Mouse (Mus musculus) kidney, adult 9 months (tissue): ENCODE measurements around the gene C1ra.
A peak's percentile ranks its signal among the peaks of the same experiment; 100 is the strongest.
"Not testable (repeated sequence)": the region's sequence is repeated elsewhere in the genome, so short reads cannot be mapped to it uniquely, and the experiment has no call there.

Experiments
- DNase-seq: peaks from one replicate; pipeline ENCODE4 v3.0.0; 2022

C1ra gene

DNA sequence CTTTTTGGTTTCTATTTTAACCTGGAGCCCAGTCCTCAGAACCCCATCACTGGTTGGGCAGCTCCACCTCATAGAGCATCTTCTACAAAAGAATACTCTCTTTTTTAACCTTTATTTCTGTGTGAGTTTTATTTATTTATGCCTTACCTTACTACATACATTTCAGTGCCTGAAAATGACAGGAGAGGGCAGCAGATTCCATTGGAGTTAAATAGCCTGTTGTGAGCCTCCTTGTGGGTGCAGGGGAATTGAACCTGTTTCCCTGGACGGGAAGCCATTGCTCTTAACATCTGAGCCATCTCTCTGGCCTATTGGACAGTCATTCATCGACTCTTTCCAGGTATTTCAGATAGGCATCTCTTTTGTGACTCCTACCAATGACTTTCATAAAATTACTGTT, 33.2 kb downstream of the C1ra start:
- no peak for DNase-seq

GRCm38 (mm10) chr6:124547979-124548378, 35.8 kb downstream of the C1ra start:
- DNase-seq = not testable (repeated sequence)

- no peak for DNase-seq
These were observed 36.9 kb downstream of the C1ra start for GRCm38 (mm10) chr6:124549023-124549550.

- DNase-seq = no peak
These were observed 40.6 kb downstream of the C1ra start for GRCm38 (mm10) chr6:124552766-124553165.

DNA sequence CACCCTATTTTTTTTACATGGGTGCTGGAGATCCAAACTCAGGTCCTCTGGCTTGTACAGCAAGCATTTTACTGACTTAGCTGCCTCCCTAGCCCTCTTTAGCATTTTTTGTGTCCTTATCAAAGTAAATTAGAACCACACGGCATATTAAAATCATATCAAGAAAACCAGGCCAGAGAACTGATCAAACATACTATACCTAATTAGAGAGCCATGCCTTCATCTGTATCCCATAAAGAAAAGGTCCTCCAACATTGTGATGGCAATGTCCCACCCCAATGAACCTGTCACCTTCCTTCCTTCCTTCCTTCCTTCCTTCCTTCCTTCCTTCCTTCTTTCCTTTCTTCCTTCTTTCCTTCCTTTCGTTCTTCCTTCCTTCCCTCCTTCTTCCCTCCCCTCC, 43.8 kb downstream of the C1ra start:
- not testable (repeated sequence) for DNase-seq

DNA sequence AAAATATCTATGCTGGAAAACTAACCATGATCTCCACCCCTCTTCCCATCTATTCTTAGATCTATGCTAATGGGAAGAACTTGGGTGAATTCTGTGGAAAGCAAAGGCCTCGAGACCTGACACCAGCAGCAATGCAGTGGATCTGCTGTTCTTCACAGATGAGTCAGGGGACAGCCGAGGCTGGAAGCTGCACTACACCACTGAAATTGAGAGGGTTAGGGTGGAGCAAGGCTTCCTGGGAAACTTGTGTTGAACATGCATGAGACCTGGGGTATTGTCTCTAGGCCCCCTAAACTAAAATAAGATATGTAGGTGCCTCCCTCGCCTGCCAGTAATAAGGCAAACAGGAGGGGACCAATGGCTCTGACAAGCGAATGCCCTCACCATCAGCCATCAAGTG, 49.0 kb downstream of the C1ra start:
- DNase-seq = not testable (repeated sequence)

- not testable (repeated sequence) for DNase-seq
These were observed 49.4 kb downstream of the C1ra start for GRCm38 (mm10) chr6:124561611-124562010.

GRCm38 (mm10) chr6:124570026-124570425, 57.8 kb downstream of the C1ra start, which contains the start of gene C1rb:
Gene C1rb, plus strand, starts transcription at chr6:124570294.
- peak; percentile 68 for DNase-seq
